In genomic region chr7:141229702-141230101, GRCm38 (mm10) we compare ENCODE assay signal across 9 mouse cellular contexts. TPM values are rescaled to one million over a fixed set of nuclear protein-coding genes. Genes with fewer than 3 reads are reported as not detected.
A peak's percentile ranks its signal among the peaks of the same experiment; 100 is the strongest.
DNase-seq lines count a peak whose midpoint lies in the region; ATAC-seq and TF ChIP-seq lines count a peak whose summit lies in the region.
"Had no signal": no experiment of that assay in that cellular context is flagged by ENCODE, and none has a peak within 500 bp of the region (broad histone marks: within the 10 kb centered on the region; RNA-seq: fewer than 3 reads in every experiment).

No protein-coding gene starts in this region.

- no peaks in the 10 kb centered on the region for H3K9me3 ChIP-seq in embryonic facial prominence, embryonic 15.5 days (replicated peaks)
- no peaks in the 10 kb centered on the region for H3K9me3 ChIP-seq in intestine, embryonic 16.5 days (ENCODE audit: control insufficient read depth, low read length)
- no peaks in the 10 kb centered on the region for H3K9me3 ChIP-seq in neural tube, embryonic 13.5 days

- TF ChIP-seq POLR2A in lung, adult 2 months (IDR thresholded peaks at IDR 0.05; ENCODE audit: borderline replicate concordance, extremely low read depth, low read depth, low read length) = no peak

- 37% methylated on average over 6 of the region's 6 CpGs for WGBS in lung, adult 2 months
- WGBS in embryonic facial prominence, embryonic 15.5 days = 54% methylated on average over 6 of the region's 6 CpGs
- 44% methylated on average over 6 of the region's 6 CpGs for WGBS in intestine, embryonic 16.5 days
- WGBS in neural tube, embryonic 13.5 days = 70% methylated on average over 6 of the region's 6 CpGs

- H3K27ac ChIP-seq in embryonic facial prominence, embryonic 15.5 days (replicated peaks) = no peak overlapping the region
- H3K27ac ChIP-seq in intestine, embryonic 16.5 days (ENCODE audit: low read length) = no peak overlapping the region
- no peak overlapping the region for H3K27ac ChIP-seq in neural tube, embryonic 13.5 days (replicated peaks)

- peak overlapping the region; percentile 70 for H3K4me3 ChIP-seq in lung, adult 2 months (replicated peaks; ENCODE audit: extremely low read depth, low read depth, low read length)
- H3K4me3 ChIP-seq in embryonic facial prominence, embryonic 15.5 days (replicated peaks) = peak overlapping the region; percentile 100
- H3K4me3 ChIP-seq in intestine, embryonic 16.5 days (ENCODE audit: low read length) = peak overlapping the region; percentile 82
- peak overlapping the region; percentile 99 for H3K4me3 ChIP-seq in neural tube, embryonic 13.5 days

- ATAC-seq in embryonic facial prominence, embryonic 15.5 days (ENCODE audit: insufficient number of reproducible peaks, low FRiP score, low TSS enrichment, low read depth) = no peak
- no peak for ATAC-seq in intestine, embryonic 16.5 days
- no peak for ATAC-seq in neural tube, embryonic 13.5 days (ENCODE audit: low read depth)
- no peak for ATAC-seq in inflammation-experienced regulatory T-cells, adult 6 months

- H3K4me1 ChIP-seq in lung, adult 2 months (ENCODE audit: control insufficient read depth, insufficient read depth, low read length) = peaks cover 8% of the 10 kb centered on the region
- H3K4me1 ChIP-seq in embryonic facial prominence, embryonic 15.5 days = peaks cover 22% of the 10 kb centered on the region
- peaks cover 8% of the 10 kb centered on the region for H3K4me1 ChIP-seq in intestine, embryonic 16.5 days (ENCODE audit: control insufficient read depth, insufficient read depth, low read length)
- peaks cover 26% of the 10 kb centered on the region for H3K4me1 ChIP-seq in neural tube, embryonic 13.5 days (replicated peaks)

- no peak for DNase-seq in lung, adult 2 months
- DNase-seq in lung, postnatal 36 days = no peak
- no peak for DNase-seq in retina, postnatal 1 day
- no peak for DNase-seq in retina, embryonic 14.5 days (ENCODE audit: low spot score)
- DNase-seq: adrenal gland, postnatal 10 days had no signal

- H3K9ac ChIP-seq in embryonic facial prominence, embryonic 15.5 days = peak overlapping the region; percentile 93
- peak overlapping the region; percentile 98 for H3K9ac ChIP-seq in intestine, embryonic 16.5 days (ENCODE audit: low read depth, low read length)
- peak overlapping the region; percentile 96 for H3K9ac ChIP-seq in neural tube, embryonic 13.5 days

- H3K36me3 ChIP-seq in embryonic facial prominence, embryonic 15.5 days = peaks cover 34% of the 10 kb centered on the region
- H3K36me3 ChIP-seq in intestine, embryonic 16.5 days (ENCODE audit: control insufficient read depth, insufficient read depth, low read length) = peaks cover 12% of the 10 kb centered on the region
- peaks cover 43% of the 10 kb centered on the region for H3K36me3 ChIP-seq in neural tube, embryonic 13.5 days

- no peaks in the 10 kb centered on the region for H3K27me3 ChIP-seq in embryonic facial prominence, embryonic 15.5 days
- no peaks in the 10 kb centered on the region for H3K27me3 ChIP-seq in intestine, embryonic 16.5 days (replicated peaks; ENCODE audit: control insufficient read depth, insufficient read depth, low read length)
- no peaks in the 10 kb centered on the region for H3K27me3 ChIP-seq in neural tube, embryonic 13.5 days

- no peak for TF ChIP-seq CTCF in lung, adult 2 months (IDR thresholded peaks at IDR 0.05; ENCODE audit: insufficient read depth, low read length)

- H3K4me2 ChIP-seq in embryonic facial prominence, embryonic 15.5 days (replicated peaks) = peak overlapping the region; percentile 74
- H3K4me2 ChIP-seq in intestine, embryonic 16.5 days (ENCODE audit: low read depth, low read length) = peak overlapping the region; percentile 79
- H3K4me2 ChIP-seq in neural tube, embryonic 13.5 days = peak overlapping the region; percentile 85

RNA-seq across cellular contexts. Expression of gene Phrf1, which starts 1.1 kb away (rescaled TPM):
- polyA plus RNA-seq in lung, adult 2 months (2012; rRNA removed) = 18.9 and 22.5 TPM in 2 replicates
- polyA plus RNA-seq in embryonic facial prominence, embryonic 15.5 days (2015; fragmentation: Nextera tagmentation; extraction: Ambion mirVana) = 68.7 and 73.2 TPM in 2 replicates
- 55.2 and 56.7 TPM in 2 replicates for polyA plus RNA-seq in intestine, embryonic 16.5 days (2015; fragmentation: Nextera tagmentation; extraction: Ambion mirVana)
- 71.4 and 74.1 TPM in 2 replicates for polyA plus RNA-seq in neural tube, embryonic 13.5 days (2015; fragmentation: Nextera tagmentation; extraction: Ambion mirVana)
- polyA plus RNA-seq in inflammation-experienced regulatory T-cells, adult 6 months (2017; shearing (Covaris generic)) = 10 to 100 TPM; 40.5 to 51.6 (median 46.7) TPM

RNA-seq across cellular contexts. Expression of gene Rassf7, which starts 14.0 kb away (rescaled TPM):
- 87.1 and 92.9 TPM in 2 replicates for polyA plus RNA-seq in lung, adult 2 months (2012; rRNA removed)
- polyA plus RNA-seq in embryonic facial prominence, embryonic 15.5 days (2015; fragmentation: Nextera tagmentation; extraction: Ambion mirVana) = 55.3 and 56.3 TPM in 2 replicates
- polyA plus RNA-seq in intestine, embryonic 16.5 days (2015; fragmentation: Nextera tagmentation; extraction: Ambion mirVana) = 75.6 and 77.5 TPM in 2 replicates
- polyA plus RNA-seq in neural tube, embryonic 13.5 days (2015; fragmentation: Nextera tagmentation; extraction: Ambion mirVana) = 29.8 and 31.7 TPM in 2 replicates
- polyA plus RNA-seq in inflammation-experienced regulatory T-cells, adult 6 months (2017; shearing (Covaris generic)) = 10 to 100 TPM in 2 of 3 experiments, 1 to 10 TPM in 1; 9.2 to 15.0 (median 13.7) TPM

RNA-seq across cellular contexts. Expression of gene Lmntd2, which starts 15.8 kb away (rescaled TPM):
- polyA plus RNA-seq in lung, adult 2 months (2012; rRNA removed) = 4.4 and 5.6 TPM in 2 replicates
- 2.3 and 3.6 TPM in 2 replicates for polyA plus RNA-seq in embryonic facial prominence, embryonic 15.5 days (2015; fragmentation: Nextera tagmentation; extraction: Ambion mirVana)
- 4.0 TPM in 2 replicates for polyA plus RNA-seq in intestine, embryonic 16.5 days (2015; fragmentation: Nextera tagmentation; extraction: Ambion mirVana)
- 1.3 and 1.5 TPM in 2 replicates for polyA plus RNA-seq in neural tube, embryonic 13.5 days (2015; fragmentation: Nextera tagmentation; extraction: Ambion mirVana)
- polyA plus RNA-seq in inflammation-experienced regulatory T-cells, adult 6 months (2017; shearing (Covaris generic)) = 10 to 100 TPM in 1 of 3 experiments, 1 to 10 TPM in 2; 4.6 to 11.3 (median 8.5) TPM

RNA-seq across cellular contexts. Expression of gene Lrrc56, which starts 35.7 kb away (rescaled TPM):
- polyA plus RNA-seq in lung, adult 2 months (2012; rRNA removed) = 15.8 TPM in 2 replicates
- polyA plus RNA-seq in embryonic facial prominence, embryonic 15.5 days (2015; fragmentation: Nextera tagmentation; extraction: Ambion mirVana) = 11.2 and 14.7 TPM in 2 replicates
- 5.3 and 6.5 TPM in 2 replicates for polyA plus RNA-seq in intestine, embryonic 16.5 days (2015; fragmentation: Nextera tagmentation; extraction: Ambion mirVana)
- polyA plus RNA-seq in neural tube, embryonic 13.5 days (2015; fragmentation: Nextera tagmentation; extraction: Ambion mirVana) = 7.6 and 9.0 TPM in 2 replicates
- polyA plus RNA-seq in inflammation-experienced regulatory T-cells, adult 6 months (2017; shearing (Covaris generic)) = 1 to 10 TPM; 1.3 to 2.2 (median 1.7) TPM

RNA-seq across cellular contexts. Expression of gene Hras, which starts 35.9 kb away (rescaled TPM):
- 77.3 and 91.5 TPM in 2 replicates for polyA plus RNA-seq in lung, adult 2 months (2012; rRNA removed)
- polyA plus RNA-seq in embryonic facial prominence, embryonic 15.5 days (2015; fragmentation: Nextera tagmentation; extraction: Ambion mirVana) = 180 and 183 TPM in 2 replicates
- 21.9 and 47.0 TPM in 2 replicates for polyA plus RNA-seq in intestine, embryonic 16.5 days (2015; fragmentation: Nextera tagmentation; extraction: Ambion mirVana)
- polyA plus RNA-seq in neural tube, embryonic 13.5 days (2015; fragmentation: Nextera tagmentation; extraction: Ambion mirVana) = 130 and 139 TPM in 2 replicates
- 1 to 10 TPM; 1.5 to 6.2 (median 4.6) TPM for polyA plus RNA-seq in inflammation-experienced regulatory T-cells, adult 6 months (2017; shearing (Covaris generic))
